Mouse (Mus musculus) megakaryocyte, embryonic 14.5 days (primary cell): ENCODE data around the gene Rpp25.

ENCODE experiments used
- FLI1 ChIP-seq: IDR thresholded peaks from 2 replicates; pipeline ENCODE4 v1.6.1; 2012; ENCODE audit warnings: low read length, inconsistent platforms, mixed read lengths
- GATA1 ChIP-seq: IDR thresholded peaks from 3 replicates; pipeline ENCODE4 v1.6.1; 2012; ENCODE audit warnings: mixed read lengths, low read length, inconsistent platforms, borderline replicate concordance

DNA sequence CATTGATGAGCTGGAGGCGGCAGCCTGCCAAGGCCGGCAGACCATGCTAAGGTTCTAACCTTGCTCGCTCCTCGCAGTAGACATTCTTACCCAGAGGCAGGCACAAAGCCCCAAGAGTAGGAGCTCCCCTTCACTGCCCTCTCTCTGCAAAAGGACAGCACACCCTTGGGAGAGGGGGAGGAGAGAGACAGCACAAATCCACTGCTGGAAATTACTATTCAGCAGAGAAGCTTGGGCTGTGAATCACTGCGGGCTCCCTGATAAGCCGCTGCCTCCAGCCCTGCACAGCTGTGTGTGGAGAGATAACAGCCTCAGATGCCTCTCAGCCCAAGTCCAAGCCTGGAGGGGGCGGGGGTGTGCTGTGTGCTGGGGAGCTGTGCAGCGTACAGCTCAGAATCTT, 1.9 kb downstream of the Rpp25 start:
- no peak for TF ChIP-seq FLI1
- no peak; the same call in 2 of the 3 replicates for TF ChIP-seq GATA1
